In the genomic region with DNA sequence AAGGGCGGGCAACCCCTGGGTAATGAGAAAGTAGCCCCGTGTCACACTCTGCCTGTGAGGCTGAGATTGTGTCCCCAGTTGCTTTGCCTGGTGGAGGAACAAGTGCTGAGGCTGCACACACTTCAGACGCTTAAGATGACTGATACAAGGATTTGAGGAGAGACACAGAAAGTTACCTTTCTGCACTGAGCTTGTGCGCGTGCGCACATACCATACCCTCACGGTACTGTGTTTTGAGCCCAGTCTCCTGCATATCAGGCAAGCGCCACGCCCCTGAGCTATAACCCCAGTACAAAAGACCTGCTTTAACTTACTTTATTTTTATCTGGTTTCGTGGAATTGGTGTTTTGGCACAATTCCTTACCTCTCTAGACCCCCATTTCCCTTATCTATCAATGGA, we compare ENCODE assay signal across 27 mouse cellular contexts. TPM values are rescaled to one million over a fixed set of nuclear protein-coding genes. Genes with fewer than 3 reads are reported as not detected.
DNase-seq lines count a peak whose midpoint lies in the region; ATAC-seq and TF ChIP-seq lines count a peak whose summit lies in the region.
"Had no signal": no experiment of that assay in that cellular context is flagged by ENCODE, and none has a peak within 500 bp of the region (broad histone marks: within the 10 kb centered on the region; RNA-seq: fewer than 3 reads in every experiment).

No protein-coding gene starts in this region.

- H3K9ac ChIP-seq in intestine, postnatal 0 days (ENCODE audit: low read depth, low read length) = no peak overlapping the region
- H3K9ac ChIP-seq in intestine, embryonic 15.5 days = no peak overlapping the region
- no peak overlapping the region for H3K9ac ChIP-seq in midbrain, embryonic 11.5 days (ENCODE audit: low read length)
- H3K9ac ChIP-seq in midbrain, embryonic 16.5 days (ENCODE audit: low read depth, low read length) = no peak overlapping the region
- H3K9ac ChIP-seq: forebrain, embryonic 12.5 days; forebrain, embryonic 15.5 days had no signal

- H3K27ac ChIP-seq in intestine, postnatal 0 days (ENCODE audit: low read depth, low read length) = no peak overlapping the region
- H3K27ac ChIP-seq in intestine, embryonic 15.5 days = no peak overlapping the region
- H3K27ac ChIP-seq in midbrain, embryonic 11.5 days (ENCODE audit: low read depth, low read length) = no peak overlapping the region
- H3K27ac ChIP-seq in midbrain, embryonic 16.5 days (ENCODE audit: low read length) = no peak overlapping the region
- H3K27ac ChIP-seq in layer of hippocampus, adult 2 months = no peak overlapping the region
- H3K27ac ChIP-seq: embryonic facial prominence, embryonic 10.5 days; embryonic facial prominence, embryonic 13.5 days; forebrain, embryonic 12.5 days; forebrain, embryonic 15.5 days; heart, adult 2 months; heart, embryonic 10.5 days; heart, embryonic 13.5 days had no signal

- TF ChIP-seq POLR2A in lung, adult 2 months (IDR thresholded peaks at IDR 0.05; ENCODE audit: borderline replicate concordance, extremely low read depth, low read depth, low read length) = no peak

- H3K36me3 ChIP-seq in intestine, postnatal 0 days (ENCODE audit: control insufficient read depth, insufficient read depth) = no peaks in the 10 kb centered on the region
- H3K36me3 ChIP-seq in intestine, embryonic 15.5 days = no peaks in the 10 kb centered on the region
- no peaks in the 10 kb centered on the region for H3K36me3 ChIP-seq in midbrain, embryonic 11.5 days (ENCODE audit: control insufficient read depth, insufficient read depth, low read length)
- no peaks in the 10 kb centered on the region for H3K36me3 ChIP-seq in midbrain, embryonic 16.5 days (ENCODE audit: control insufficient read depth, insufficient read depth, low read length)
- H3K36me3 ChIP-seq: embryonic facial prominence, embryonic 10.5 days; embryonic facial prominence, embryonic 13.5 days; forebrain, embryonic 12.5 days; forebrain, embryonic 15.5 days; heart, embryonic 10.5 days; heart, embryonic 13.5 days had no signal

- WGBS in intestine, postnatal 0 days = 57% methylated on average over 10 of the region's 10 CpGs
- WGBS in intestine, embryonic 15.5 days = 80% methylated on average over 10 of the region's 10 CpGs
- WGBS in lung, adult 2 months = 65% methylated on average over 10 of the region's 10 CpGs
- WGBS in midbrain, embryonic 11.5 days = 92% methylated on average over 10 of the region's 10 CpGs
- 93% methylated on average over 10 of the region's 10 CpGs for WGBS in midbrain, embryonic 16.5 days
- 39% methylated on average over 10 of the region's 10 CpGs for WGBS in large intestine, adult 2 months

- peaks cover 12% of the 10 kb centered on the region for H3K4me1 ChIP-seq in intestine, postnatal 0 days (replicated peaks; ENCODE audit: control insufficient read depth, insufficient read depth, low read length)
- peaks cover 17% of the 10 kb centered on the region for H3K4me1 ChIP-seq in intestine, embryonic 15.5 days (replicated peaks)
- peaks cover 3% of the 10 kb centered on the region for H3K4me1 ChIP-seq in lung, adult 2 months (ENCODE audit: control insufficient read depth, insufficient read depth, low read length)
- peaks cover 2% of the 10 kb centered on the region; the same call in 1 of the 2 replicates for H3K4me1 ChIP-seq in midbrain, embryonic 11.5 days (ENCODE audit: control insufficient read depth, insufficient read depth, low read length)
- 0 out of 2 replicates have a peak, but pooled peaks cover under 1% of the 10 kb centered on the region for H3K4me1 ChIP-seq in midbrain, embryonic 16.5 days (ENCODE audit: control insufficient read depth, insufficient read depth, low read length)
- H3K4me1 ChIP-seq: forebrain, embryonic 15.5 days had no signal

- no peaks in the 10 kb centered on the region for H3K9me3 ChIP-seq in intestine, postnatal 0 days (ENCODE audit: control insufficient read depth)
- no peaks in the 10 kb centered on the region for H3K9me3 ChIP-seq in intestine, embryonic 15.5 days
- no peaks in the 10 kb centered on the region for H3K9me3 ChIP-seq in midbrain, embryonic 11.5 days (ENCODE audit: control insufficient read depth, low read length)
- H3K9me3 ChIP-seq in midbrain, embryonic 16.5 days (replicated peaks; ENCODE audit: control insufficient read depth, low read length, poor library complexity, severe bottlenecking) = no peaks in the 10 kb centered on the region
- H3K9me3 ChIP-seq: embryonic facial prominence, embryonic 10.5 days; embryonic facial prominence, embryonic 13.5 days; forebrain, embryonic 12.5 days; forebrain, embryonic 15.5 days; heart, embryonic 10.5 days; heart, embryonic 13.5 days had no signal

- H3K4me2 ChIP-seq in intestine, postnatal 0 days (replicated peaks; ENCODE audit: low read depth) = peak overlapping the region; percentile 70
- no peak overlapping the region for H3K4me2 ChIP-seq in intestine, embryonic 15.5 days (replicated peaks)
- H3K4me2 ChIP-seq in midbrain, embryonic 11.5 days = no peak overlapping the region
- no peak overlapping the region for H3K4me2 ChIP-seq in midbrain, embryonic 16.5 days (ENCODE audit: low read length)

- TF ChIP-seq CTCF in intestine, postnatal 0 days (IDR thresholded peaks at IDR 0.05; ENCODE audit: low read depth) = no peak
- TF ChIP-seq CTCF in lung, adult 2 months (IDR thresholded peaks at IDR 0.05; ENCODE audit: insufficient read depth, low read length) = no peak
- TF ChIP-seq CTCF in layer of hippocampus, adult 2 months (conservative IDR thresholded peaks at IDR 0.05) = no peak

- no peak for ATAC-seq in intestine, postnatal 0 days
- no peak for ATAC-seq in intestine, embryonic 15.5 days
- no peak for ATAC-seq in midbrain, embryonic 11.5 days (ENCODE audit: low FRiP score)
- no peak for ATAC-seq in midbrain, embryonic 16.5 days
- ATAC-seq: forebrain, embryonic 15.5 days had no signal

- DNase-seq in lung, adult 2 months = peak; percentile 31
- DNase-seq in lung, postnatal 14 days = no peak
- peak; percentile 21 for DNase-seq in midbrain, embryonic 11.5 days (ENCODE audit: low spot score, missing footprints)
- DNase-seq in large intestine, adult 2 months (ENCODE audit: low read depth, low spot score) = peak; percentile 27
- DNase-seq in layer of hippocampus, adult 2 months (ENCODE audit: low spot score in 2 of 2) = no peak
- DNase-seq: adrenal gland, adult 8-10 months; adrenal gland, postnatal 25 days; cerebellum, adult 11-12 months; cerebellum, adult 8-10 months; cerebellum, postnatal 10 days; cerebellum, postnatal 36 days; embryo, embryonic 11 days; gastrocnemius, postnatal 10 days; gastrocnemius, postnatal 36 days; heart, adult 2 months; heart, postnatal 14 days; heart, postnatal 4 days had no signal

- no peak overlapping the region for H3K4me3 ChIP-seq in intestine, postnatal 0 days (ENCODE audit: low read depth, low read length)
- no peak overlapping the region for H3K4me3 ChIP-seq in intestine, embryonic 15.5 days (replicated peaks)
- no peak overlapping the region for H3K4me3 ChIP-seq in lung, adult 2 months (replicated peaks; ENCODE audit: extremely low read depth, low read depth, low read length)
- no peak overlapping the region for H3K4me3 ChIP-seq in midbrain, embryonic 11.5 days (ENCODE audit: low read depth, low read length)
- no peak overlapping the region for H3K4me3 ChIP-seq in midbrain, embryonic 16.5 days (ENCODE audit: low read depth, low read length)
- no peak overlapping the region for H3K4me3 ChIP-seq in layer of hippocampus, adult 2 months
- H3K4me3 ChIP-seq: erythroblast, embryonic 14.5 days; forebrain, embryonic 12.5 days; forebrain, embryonic 15.5 days; heart, adult 2 months had no signal

- no peaks in the 10 kb centered on the region for H3K27me3 ChIP-seq in intestine, postnatal 0 days (replicated peaks; ENCODE audit: control insufficient read depth, insufficient read depth, low read length)
- 0 out of 2 replicates have a peak, but pooled peaks cover 5% of the 10 kb centered on the region for H3K27me3 ChIP-seq in intestine, embryonic 15.5 days (replicated peaks)
- peaks cover 2% of the 10 kb centered on the region; the same call in 1 of the 2 replicates for H3K27me3 ChIP-seq in midbrain, embryonic 11.5 days (ENCODE audit: control insufficient read depth, insufficient read depth, low read length)
- H3K27me3 ChIP-seq in midbrain, embryonic 16.5 days (ENCODE audit: control insufficient read depth, insufficient read depth, low read depth, low read length) = 0 out of 2 replicates have a peak, but pooled peaks cover 3% of the 10 kb centered on the region

RNA-seq across cellular contexts. Expression of gene Abcc3, which starts 1.1 kb away (rescaled TPM):
- polyA plus RNA-seq in intestine, postnatal 0 days (2015; fragmentation: Nextera tagmentation; extraction: Ambion mirVana) = 3.2 and 3.9 TPM in 2 replicates
- polyA plus RNA-seq in intestine, embryonic 15.5 days (2015; fragmentation: Nextera tagmentation; extraction: Ambion mirVana) = 1.5 and 2.6 TPM in 2 replicates
- 47.6 and 57.9 TPM in 2 replicates for polyA plus RNA-seq in lung, adult 2 months (2012; rRNA removed)
- polyA plus RNA-seq in midbrain, embryonic 11.5 days (2014; fragmentation: Nextera tagmentation; extraction: Ambion mirVana) = 0.47 and 0.49 TPM in 2 replicates
- polyA plus RNA-seq in midbrain, embryonic 16.5 days (2015; fragmentation: Nextera tagmentation; extraction: Ambion mirVana) = 0.57 and 0.92 TPM in 2 replicates
- 48.1 and 67.9 TPM in 2 replicates for polyA plus RNA-seq in large intestine, adult 2 months (2012; rRNA removed)
- 1 to 10 TPM; 1.2 to 2.2 TPM for total RNA-seq in layer of hippocampus, adult 2 months (2021)

Comparison
In these comparisons a context has a peak if more than half of its experiments do, and no peak if none do; other contexts are left out.
1. DNase-seq: peak in lung, adult 2 months (single experiment), midbrain, embryonic 11.5 days (single experiment) and large intestine, adult 2 months (single experiment); none in lung, postnatal 14 days (single experiment) and layer of hippocampus, adult 2 months (0 of 2).